Mouse (Mus musculus): ENCODE results near the gene Hc.

The Hc gene

GRCm38 (mm10) chr2:34954344-34954743, 106.9 kb downstream of the Hc start:
- DNase-seq (ENCODE audit: low read depth, low spot score), result no peak

- DNase-seq (ENCODE audit: low read depth, low spot score), result no peak
Measured at GRCm38 (mm10) chr2:34953547-34954116, 107.6 kb downstream of the Hc start.

GRCm38 (mm10) chr2:34953018-34953417, 108.2 kb downstream of the Hc start:
- no peak for DNase-seq (ENCODE audit: low read depth, low spot score)

- DNase-seq (ENCODE audit: low read depth, low spot score), result no peak
Measured at GRCm38 (mm10) chr2:34951469-34951868, 109.8 kb downstream of the Hc start.

- DNase-seq (ENCODE audit: low read depth, low spot score), result peak; percentile 45
Measured at GRCm38 (mm10) chr2:34948622-34949021, 112.6 kb downstream of the Hc start.

GRCm38 (mm10) chr2:34946046-34946445, 115.2 kb downstream of the Hc start:
- DNase-seq (ENCODE audit: low read depth, low spot score), result peak; percentile 72

GRCm38 (mm10) chr2:34945580-34945979, 115.7 kb downstream of the Hc start:
- DNase-seq (ENCODE audit: low read depth, low spot score), result no peak

- peak; percentile 90 for DNase-seq (ENCODE audit: low read depth, low spot score)
Measured at GRCm38 (mm10) chr2:34944761-34945160, 116.5 kb downstream of the Hc start.

- no peak for DNase-seq (ENCODE audit: low read depth, low spot score)
Measured at GRCm38 (mm10) chr2:34943556-34944120, 117.6 kb downstream of the Hc start.

GRCm38 (mm10) chr2:34941061-34941675, 120.1 kb downstream of the Hc start:
- DNase-seq (ENCODE audit: low read depth, low spot score), result no peak

- no peak for DNase-seq (ENCODE audit: low read depth, low spot score)
Measured at GRCm38 (mm10) chr2:34940246-34940645, 121.0 kb downstream of the Hc start.

GRCm38 (mm10) chr2:34938269-34939208, 122.7 kb downstream of the Hc start:
- no peak for DNase-seq (ENCODE audit: low read depth, low spot score)

GRCm38 (mm10) chr2:34937460-34937859, 123.8 kb downstream of the Hc start:
- peak; percentile 63 for DNase-seq (ENCODE audit: low read depth, low spot score)
